Mouse (Mus musculus): ENCODE measurements at regions not wholly inside any gene's neighbourhood (a gene's known extent, or its start where the extent isn't known, plus 50 kb on each side); places are given as distances from the start of the nearest gene placed in this dataset.
A peak's percentile ranks its signal among the peaks of the same experiment; 100 is the strongest.

DNA sequence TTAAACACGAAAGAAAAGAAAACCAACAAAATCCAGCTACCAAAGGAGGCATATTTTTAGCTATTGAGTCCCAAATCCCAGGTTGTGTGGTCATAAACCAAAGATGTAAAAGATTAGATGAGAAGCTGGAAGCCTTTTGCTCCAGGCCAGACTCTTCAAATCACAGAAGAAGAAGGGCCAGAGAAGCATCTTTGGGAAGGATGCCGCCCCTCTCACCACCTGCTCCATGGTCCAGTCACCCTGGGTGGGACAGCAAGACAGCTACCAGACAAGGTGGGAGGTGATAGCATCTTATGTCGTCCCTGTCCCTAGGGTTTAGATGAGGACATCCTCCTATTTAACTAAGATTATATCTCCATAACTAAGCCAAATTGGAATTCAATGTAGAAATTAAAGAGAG lies 95.1 kb upstream of the Myocd start:
- peak overlapping the region; percentile 52 for H3K4me2 ChIP-seq (ENCODE audit: low read depth, low read length)
- H3K36me3 ChIP-seq (ENCODE audit: control insufficient read depth, insufficient read depth): no peaks in the 10 kb centered on the region
- H3K9ac ChIP-seq (ENCODE audit: low read length): peak overlapping the region; percentile 38; the same call in 1 of the 2 replicates
- no peaks in the 10 kb centered on the region for H3K9me3 ChIP-seq (replicated peaks; ENCODE audit: control insufficient read depth, low read length)
- ATAC-seq (replicated peaks; ENCODE audit: extremely low read depth, insufficient read depth, low FRiP score): no peak
- H3K27ac ChIP-seq (ENCODE audit: low read length): peak overlapping the region; percentile 52
- H3K4me1 ChIP-seq (ENCODE audit: control insufficient read depth, insufficient read depth, low read length): peaks cover 21% of the 10 kb centered on the region
- 72% methylated on average over 3 of the region's 3 CpGs for whole genome bisulfite sequencing
- H3K4me3 ChIP-seq (ENCODE audit: low read length): peak overlapping the region; percentile 24
- H3K27me3 ChIP-seq (ENCODE audit: control insufficient read depth, insufficient read depth, low read length): no peaks in the 10 kb centered on the region

DNA sequence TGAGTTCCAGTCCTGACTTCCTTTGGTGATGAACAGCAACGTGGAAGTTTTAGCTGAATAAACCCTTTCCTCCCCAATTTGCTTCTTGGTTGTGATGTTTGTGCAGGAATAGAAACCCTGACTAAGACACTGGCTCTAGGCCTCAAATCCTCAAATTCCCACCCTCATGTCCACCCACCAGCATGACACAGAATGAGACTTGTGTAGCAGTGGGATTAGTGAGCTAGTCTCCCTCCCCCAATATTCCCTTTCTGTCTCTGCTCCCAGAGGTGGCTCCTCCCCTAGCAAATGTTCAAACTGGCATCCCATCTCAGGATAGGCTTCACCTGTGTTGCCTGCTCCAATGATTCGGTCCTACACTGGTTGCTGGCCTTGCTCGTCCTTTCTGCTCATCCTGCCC lies 94.1 kb upstream of the Myocd start:
- ATAC-seq (replicated peaks; ENCODE audit: extremely low read depth, insufficient read depth, low FRiP score): no peak
- Histone ChIP-seq H3K4me3 (ENCODE audit: low read length) (no peak overlapping the region), H3K36me3 (ENCODE audit: control insufficient read depth, insufficient read depth) (no peaks in the 10 kb centered on the region), H3K4me1 (ENCODE audit: control insufficient read depth, insufficient read depth, low read length) (peaks cover 25% of the 10 kb centered on the region), H3K4me2 (ENCODE audit: low read depth, low read length) (peak overlapping the region; percentile 52), H3K27me3 (ENCODE audit: control insufficient read depth, insufficient read depth, low read length) (no peaks in the 10 kb centered on the region), H3K27ac (ENCODE audit: low read length) (peak overlapping the region; percentile 52), H3K9me3 (replicated peaks; ENCODE audit: control insufficient read depth, low read length) (no peaks in the 10 kb centered on the region), H3K9ac (ENCODE audit: low read length) (no peak overlapping the region)
- WGBS: 68% methylated on average over 3 of the region's 3 CpGs

GRCm38 (mm10) chr11:65360729-65361128 lies 90.9 kb upstream of the Myocd start:
- H3K4me3 ChIP-seq (ENCODE audit: low read length): no peak overlapping the region
- H3K9me3 ChIP-seq (replicated peaks; ENCODE audit: control insufficient read depth, low read length): no peaks in the 10 kb centered on the region
- H3K4me2 ChIP-seq (ENCODE audit: low read depth, low read length): no peak overlapping the region
- no peak overlapping the region for H3K9ac ChIP-seq (ENCODE audit: low read length)
- ATAC-seq (replicated peaks; ENCODE audit: extremely low read depth, insufficient read depth, low FRiP score): no peak
- H3K27ac ChIP-seq (ENCODE audit: low read length): no peak overlapping the region
- WGBS: 77% methylated on average over 5 of the region's 5 CpGs
- H3K27me3 ChIP-seq (ENCODE audit: control insufficient read depth, insufficient read depth, low read length): no peaks in the 10 kb centered on the region
- no peaks in the 10 kb centered on the region for H3K36me3 ChIP-seq (ENCODE audit: control insufficient read depth, insufficient read depth)
- peaks cover 14% of the 10 kb centered on the region for H3K4me1 ChIP-seq (ENCODE audit: control insufficient read depth, insufficient read depth, low read length)

DNA sequence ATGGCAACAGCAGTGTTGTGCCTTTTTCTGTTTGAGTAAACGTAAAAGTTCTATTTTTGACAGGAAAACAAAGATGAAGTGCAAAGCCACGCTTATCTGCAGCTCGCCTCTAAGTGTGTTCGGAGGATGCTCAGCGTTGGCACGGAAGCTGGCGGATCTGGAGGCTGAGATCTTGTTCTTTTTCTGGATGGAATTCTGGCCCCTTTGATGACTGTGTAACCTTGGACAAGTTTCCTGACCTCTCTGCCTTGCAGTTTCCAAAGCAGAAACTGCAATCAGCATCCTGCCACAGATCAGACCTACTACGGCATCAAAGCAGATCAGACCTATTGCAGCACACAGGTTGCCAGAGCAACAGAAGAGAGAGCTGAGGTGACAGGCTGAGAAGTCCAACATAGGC lies 89.1 kb upstream of the Myocd start:
- no peak overlapping the region; the same call in 1 of the 2 replicates for H3K4me2 ChIP-seq (ENCODE audit: low read depth, low read length)
- no peak; the same call in 1 of the 2 replicates for ATAC-seq (replicated peaks; ENCODE audit: extremely low read depth, insufficient read depth, low FRiP score)
- 28% methylated on average over 8 of the region's 8 CpGs for WGBS

GRCm38 (mm10) chr11:65352516-65352915 lies 82.7 kb upstream of the Myocd start:
- H3K4me2 ChIP-seq (ENCODE audit: low read depth, low read length): no peak overlapping the region
- no peaks in the 10 kb centered on the region for H3K27me3 ChIP-seq (ENCODE audit: control insufficient read depth, insufficient read depth, low read length)
- no peak overlapping the region for H3K9ac ChIP-seq (ENCODE audit: low read length)
- WGBS: 81% methylated on average over 3 of the region's 3 CpGs
- no peaks in the 10 kb centered on the region for H3K36me3 ChIP-seq (ENCODE audit: control insufficient read depth, insufficient read depth)
- no peak overlapping the region for H3K4me3 ChIP-seq (ENCODE audit: low read length)
- H3K27ac ChIP-seq (ENCODE audit: low read length): no peak overlapping the region
- no peak for ATAC-seq (replicated peaks; ENCODE audit: extremely low read depth, insufficient read depth, low FRiP score)
- no peaks in the 10 kb centered on the region for H3K9me3 ChIP-seq (replicated peaks; ENCODE audit: control insufficient read depth, low read length)
- peaks cover 3% of the 10 kb centered on the region; the same call in 1 of the 2 replicates for H3K4me1 ChIP-seq (ENCODE audit: control insufficient read depth, insufficient read depth, low read length)

More for the DNA sequence above, 89.1 kb upstream of the Myocd start:
- Histone ChIP-seq H3K4me3 (ENCODE audit: low read length) (no peak overlapping the region), H3K4me1 (ENCODE audit: control insufficient read depth, insufficient read depth, low read length) (peaks cover 14% of the 10 kb centered on the region), H3K36me3 (ENCODE audit: control insufficient read depth, insufficient read depth) (no peaks in the 10 kb centered on the region), H3K9ac (ENCODE audit: low read length) (0 out of 2 replicates have a peak overlapping the region, but pooled peaks have one; percentile 30), H3K27me3 (ENCODE audit: control insufficient read depth, insufficient read depth, low read length) (no peaks in the 10 kb centered on the region), H3K27ac (ENCODE audit: low read length) (peak overlapping the region; percentile 17), H3K9me3 (replicated peaks; ENCODE audit: control insufficient read depth, low read length) (no peaks in the 10 kb centered on the region)

GRCm38 (mm10) chr11:65349013-65349412 lies 79.2 kb upstream of the Myocd start:
- no peaks in the 10 kb centered on the region for H3K36me3 ChIP-seq (ENCODE audit: control insufficient read depth, insufficient read depth)
- H3K4me1 ChIP-seq (ENCODE audit: control insufficient read depth, insufficient read depth, low read length): peaks cover 4% of the 10 kb centered on the region; the same call in 1 of the 2 replicates
- H3K27ac ChIP-seq (ENCODE audit: low read length): peak overlapping the region; percentile 54
- H3K9me3 ChIP-seq (replicated peaks; ENCODE audit: control insufficient read depth, low read length): no peaks in the 10 kb centered on the region
- H3K4me3 ChIP-seq (ENCODE audit: low read length): no peak overlapping the region
- no peaks in the 10 kb centered on the region for H3K27me3 ChIP-seq (ENCODE audit: control insufficient read depth, insufficient read depth, low read length)
- H3K4me2 ChIP-seq (ENCODE audit: low read depth, low read length): no peak overlapping the region
- WGBS: 22% methylated on average over 5 of the region's 5 CpGs
- ATAC-seq (replicated peaks; ENCODE audit: extremely low read depth, insufficient read depth, low FRiP score): no peak
- H3K9ac ChIP-seq (ENCODE audit: low read length): no peak overlapping the region

DNA sequence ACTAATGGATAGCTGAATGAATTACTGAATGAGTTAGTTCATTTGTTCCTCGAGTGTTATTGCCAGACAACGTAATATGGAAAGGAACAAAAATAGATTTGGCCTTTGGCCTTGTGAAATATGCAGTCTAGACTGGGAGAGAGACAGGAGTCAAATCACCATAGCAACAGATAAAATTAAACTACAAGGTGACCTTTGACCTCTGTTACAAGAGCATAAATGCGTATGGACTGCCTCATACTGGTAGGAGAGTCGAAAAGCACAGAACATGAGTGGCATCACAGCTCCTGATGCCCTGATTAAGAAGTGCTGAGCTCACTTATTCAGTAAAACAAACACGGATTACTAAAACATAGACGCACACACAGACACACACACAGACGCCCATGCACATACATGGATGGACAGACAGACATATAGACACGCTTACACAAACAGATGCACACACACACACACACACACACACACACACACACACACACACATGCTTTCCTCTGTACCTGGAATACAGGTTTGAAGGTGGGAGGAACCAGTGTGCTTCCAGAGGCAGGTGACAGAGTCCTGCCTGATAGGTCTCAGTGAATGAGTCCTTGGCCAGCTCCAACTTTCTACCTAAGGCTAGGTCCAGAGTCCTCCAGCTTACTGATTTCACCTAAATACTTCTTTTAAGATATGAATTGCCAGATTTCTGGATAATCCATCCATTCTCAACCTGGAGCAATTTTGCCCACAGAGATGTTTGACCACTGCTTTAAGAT lies 72.1 kb upstream of the Myocd start:
- Histone ChIP-seq H3K4me3 (ENCODE audit: low read length) (no peak overlapping the region), H3K9me3 (replicated peaks; ENCODE audit: control insufficient read depth, low read length) (no peaks in the 10 kb centered on the region), H3K4me2 (ENCODE audit: low read depth, low read length) (no peak overlapping the region), H3K27me3 (ENCODE audit: control insufficient read depth, insufficient read depth, low read length) (no peaks in the 10 kb centered on the region), H3K36me3 (ENCODE audit: control insufficient read depth, insufficient read depth) (no peaks in the 10 kb centered on the region), H3K9ac (ENCODE audit: low read length) (no peak overlapping the region), H3K27ac (ENCODE audit: low read length) (no peak overlapping the region), H3K4me1 (ENCODE audit: control insufficient read depth, insufficient read depth, low read length) (peaks cover 12% of the 10 kb centered on the region)
- no peak for ATAC-seq (replicated peaks; ENCODE audit: extremely low read depth, insufficient read depth, low FRiP score)
- WGBS: 65% methylated on average over 8 of the region's 8 CpGs

DNA sequence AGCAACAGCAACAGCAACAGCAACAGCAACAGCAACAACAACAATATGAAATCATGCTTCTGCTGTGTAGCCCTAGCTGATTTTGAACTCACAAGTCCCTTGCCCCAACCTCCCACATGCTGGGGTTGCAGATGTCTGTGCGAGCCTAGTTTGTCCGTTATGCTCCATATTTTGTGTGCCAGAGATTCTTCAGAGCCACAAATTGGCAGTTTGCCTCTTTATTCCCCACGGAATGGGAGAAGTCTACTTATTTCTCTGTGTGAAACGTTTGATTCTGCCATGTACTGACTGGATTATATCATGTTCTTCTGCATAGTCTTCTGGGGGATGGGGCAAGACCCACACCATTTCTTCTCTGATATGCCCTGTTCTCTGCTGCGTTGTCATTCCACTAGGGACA lies 64.5 kb upstream of the Myocd start:
- Histone ChIP-seq H3K36me3 (ENCODE audit: control insufficient read depth, insufficient read depth) (no peaks in the 10 kb centered on the region), H3K4me2 (ENCODE audit: low read depth, low read length) (no peak overlapping the region), H3K27me3 (ENCODE audit: control insufficient read depth, insufficient read depth, low read length) (no peaks in the 10 kb centered on the region), H3K4me3 (ENCODE audit: low read length) (no peak overlapping the region), H3K4me1 (ENCODE audit: control insufficient read depth, insufficient read depth, low read length) (no peaks in the 10 kb centered on the region), H3K27ac (ENCODE audit: low read length) (no peak overlapping the region), H3K9ac (ENCODE audit: low read length) (no peak overlapping the region), H3K9me3 (replicated peaks; ENCODE audit: control insufficient read depth, low read length) (no peaks in the 10 kb centered on the region)
- 45% methylated on average over 5 of the region's 5 CpGs for WGBS
- ATAC-seq (replicated peaks; ENCODE audit: extremely low read depth, insufficient read depth, low FRiP score): no peak

DNA sequence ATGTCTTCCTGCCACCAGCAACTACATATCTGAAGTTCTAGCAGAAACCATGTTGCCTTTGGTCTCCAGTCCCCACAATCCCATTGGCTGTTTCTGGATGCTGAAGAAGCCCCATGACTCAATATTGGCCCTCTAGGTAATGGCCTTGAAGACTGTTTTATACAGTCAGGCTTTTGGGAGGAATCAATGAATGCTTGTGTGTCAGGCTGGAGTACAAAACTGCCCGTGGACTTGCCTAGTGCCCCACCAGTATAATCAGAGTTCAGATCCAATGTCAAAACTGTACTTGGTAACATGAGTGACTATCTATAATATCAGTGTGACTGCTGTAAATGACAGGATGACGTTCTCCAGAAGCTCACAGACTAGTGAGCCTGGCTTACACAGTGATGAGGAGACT lies 63.3 kb upstream of the Myocd start:
- Histone ChIP-seq H3K4me1 (ENCODE audit: control insufficient read depth, insufficient read depth, low read length) (no peaks in the 10 kb centered on the region), H3K27me3 (ENCODE audit: control insufficient read depth, insufficient read depth, low read length) (no peaks in the 10 kb centered on the region), H3K27ac (ENCODE audit: low read length) (no peak overlapping the region), H3K9ac (ENCODE audit: low read length) (no peak overlapping the region), H3K4me3 (ENCODE audit: low read length) (no peak overlapping the region), H3K4me2 (ENCODE audit: low read depth, low read length) (no peak overlapping the region), H3K9me3 (replicated peaks; ENCODE audit: control insufficient read depth, low read length) (no peaks in the 10 kb centered on the region), H3K36me3 (ENCODE audit: control insufficient read depth, insufficient read depth) (no peaks in the 10 kb centered on the region)
- 48% methylated on average over 2 of the region's 2 CpGs for WGBS
- no peak for ATAC-seq (replicated peaks; ENCODE audit: extremely low read depth, insufficient read depth, low FRiP score)
